Mouse (Mus musculus) erythroblast, embryonic 14.5 days (primary cell): Measurements from ENCODE around the gene Cd4. TPM values are rescaled to one million over a fixed set of nuclear protein-coding genes. Genes with fewer than 3 reads are reported as not detected.

Experiments used
- H3K27me3 ChIP-seq: 2 replicates; pipeline ENCODE4 v1.6.1; 2012; ENCODE audit warnings: inconsistent platforms; ENCODE audit not compliant: control insufficient read depth
- H3K36me3 ChIP-seq: 2 replicates; pipeline ENCODE4 v1.6.1; 2012; ENCODE audit warnings: mild to moderate bottlenecking, inconsistent platforms; ENCODE audit not compliant: control insufficient read depth
- H3K4me1 ChIP-seq: 2 replicates; pipeline ENCODE4 v1.6.1; 2012; ENCODE audit warnings: inconsistent platforms; ENCODE audit not compliant: control insufficient read depth
- H3K4me3 ChIP-seq: replicated peaks from 2 replicates; pipeline ENCODE3; 2012; ENCODE audit warnings: moderate library complexity, mild to moderate bottlenecking, inconsistent platforms
- H3K9me3 ChIP-seq: 2 replicates; pipeline ENCODE4 v1.6.1; 2012; ENCODE audit warnings: low read length, inconsistent platforms, mixed read lengths; ENCODE audit not compliant: control insufficient read depth
- GATA1 ChIP-seq: IDR thresholded peaks from 2 replicates; pipeline ENCODE4 v1.6.1; 2012; ENCODE audit warnings: low read length, inconsistent platforms, mixed read lengths
- TAL1 ChIP-seq: IDR thresholded peaks from 3 replicates; pipeline ENCODE4 v1.6.1; 2012; ENCODE audit warnings: low read length, inconsistent platforms, mixed read lengths
- polyA plus RNA-seq: library from polyadenylated mRNA; stranded (reverse); fragments of >175 nt; gene quantifications from 2 replicates; pipeline ENCODE4 v1.2.3, GENCODE M21; 2012

The Cd4 gene
- polyA plus RNA-seq, 1 experiment: not detected

DNA sequence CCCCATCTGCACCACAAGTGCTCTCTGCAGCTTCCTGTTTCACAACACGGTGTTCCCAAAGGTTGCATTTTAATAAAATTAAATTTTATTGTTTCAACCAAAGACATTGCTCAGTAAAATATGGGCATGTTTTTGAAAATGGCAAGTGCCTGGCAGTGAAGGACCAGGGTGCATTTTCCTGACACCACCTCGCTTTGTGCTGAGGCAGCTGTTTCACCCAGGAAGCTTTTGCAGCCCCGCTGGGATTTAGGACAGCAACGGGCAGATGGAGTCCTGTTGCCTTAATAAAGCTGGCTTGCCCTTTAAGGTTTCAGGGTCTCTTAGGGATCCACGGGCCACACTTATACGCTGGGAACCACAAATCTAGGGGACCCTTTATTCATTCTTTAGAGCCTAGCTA is 3.0 kb upstream of the Cd4 start:
- Histone ChIP-seq H3K27me3 (no peaks in the 10 kb centered on the region), H3K9me3 (no peaks in the 10 kb centered on the region), H3K4me3 (no peak overlapping the region), H3K36me3 (no peaks in the 10 kb centered on the region), H3K4me1 (no peaks in the 10 kb centered on the region)
- no peak for TF ChIP-seq GATA1
- no peak for TF ChIP-seq TAL1

DNA sequence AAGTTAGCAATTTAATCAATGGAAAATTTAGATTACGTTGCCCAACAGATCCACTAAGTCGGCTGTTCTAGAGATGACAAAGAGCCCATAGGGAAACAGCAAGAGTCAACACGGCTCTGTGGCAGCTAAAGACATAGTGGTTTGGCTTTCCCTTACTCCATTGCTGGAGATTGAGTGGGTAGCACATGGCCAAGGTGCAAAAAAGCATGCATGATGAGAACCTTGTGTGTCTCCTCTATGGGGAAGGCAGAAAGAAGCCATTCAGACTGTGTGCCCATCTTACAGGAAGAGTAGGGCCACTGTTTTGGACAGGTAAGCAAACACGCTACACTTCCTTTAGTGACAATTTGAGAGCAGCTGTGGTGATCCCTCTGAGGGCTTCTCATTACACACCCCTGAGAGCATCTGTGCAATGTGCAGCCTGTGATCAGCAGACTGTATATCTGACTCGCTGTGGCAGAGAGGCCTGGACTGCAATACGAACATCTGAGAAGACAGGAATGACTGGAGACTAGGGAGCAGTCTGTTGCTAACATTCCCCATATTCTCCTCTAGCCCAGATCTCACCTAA is 619 bp upstream of the Cd4 start:
- Histone ChIP-seq H3K4me1 (no peaks in the 10 kb centered on the region), H3K9me3 (no peaks in the 10 kb centered on the region), H3K36me3 (no peaks in the 10 kb centered on the region), H3K4me3 (no peak overlapping the region), H3K27me3 (no peaks in the 10 kb centered on the region)
- TF ChIP-seq GATA1: no peak
- TF ChIP-seq TAL1: no peak

DNA sequence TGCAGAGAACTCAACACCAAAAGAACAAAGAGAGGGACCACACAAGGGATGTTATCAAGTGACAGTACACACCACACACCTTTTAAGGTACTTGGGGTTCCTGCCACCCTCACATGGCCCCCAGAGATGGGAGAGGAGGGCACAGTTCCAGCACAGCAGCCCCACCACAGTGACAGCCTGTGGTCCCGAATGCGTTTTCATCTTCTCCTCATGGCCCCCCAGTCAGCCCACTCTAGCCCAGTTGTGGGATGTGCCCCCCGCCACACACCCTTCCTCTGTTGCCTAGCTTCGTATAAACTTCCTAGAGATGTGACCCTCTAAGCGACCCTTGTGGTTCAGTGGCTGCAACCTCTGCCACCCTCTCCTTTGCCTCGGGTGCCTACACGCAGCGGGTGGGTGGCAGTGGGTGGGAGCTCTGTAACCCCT is 2.1 kb downstream of the Cd4 start:
- no peaks in the 10 kb centered on the region for H3K4me1 ChIP-seq
- no peak overlapping the region for H3K4me3 ChIP-seq

DNA sequence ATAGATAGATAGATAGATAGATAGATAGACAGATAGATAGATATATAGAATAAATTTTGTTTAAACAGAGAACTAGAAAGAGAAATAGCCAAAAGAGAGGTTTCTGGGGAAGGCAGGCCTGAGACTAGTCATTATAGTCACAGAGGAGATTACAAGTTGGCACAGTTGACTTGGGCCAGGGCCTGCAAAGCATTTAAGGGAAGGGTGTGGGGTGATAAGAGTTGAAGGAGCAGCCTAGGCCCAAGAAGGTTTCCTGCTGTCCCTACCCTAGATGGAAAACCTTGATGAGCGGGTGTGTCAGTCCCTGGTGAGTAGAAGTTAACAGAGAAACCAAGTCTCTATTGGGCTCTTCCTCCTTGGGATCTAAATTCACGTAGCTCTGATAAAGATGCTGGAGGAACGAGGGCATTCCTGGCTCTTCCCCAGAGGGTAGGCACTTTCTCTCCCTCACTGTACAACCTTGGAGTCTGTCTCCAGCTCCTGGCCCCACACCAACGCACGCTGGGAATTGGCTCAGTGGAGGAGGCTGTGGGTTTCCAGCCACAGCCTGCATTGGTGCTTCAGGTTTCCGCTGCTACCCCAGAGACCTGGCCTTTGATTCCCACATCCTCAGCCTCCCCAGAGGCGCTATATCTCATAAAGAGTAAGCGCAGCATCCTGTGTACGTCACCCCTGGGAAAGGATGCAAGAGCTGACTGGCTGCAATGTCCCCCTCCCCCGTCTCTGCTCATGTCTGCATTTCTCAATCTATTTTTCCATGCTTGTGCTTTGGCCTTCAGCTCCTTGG is 3.1 kb downstream of the Cd4 start:
- Histone ChIP-seq H3K27me3 (peaks cover 2% of the 10 kb centered on the region), H3K4me3 (no peak overlapping the region)
- TF ChIP-seq GATA1 (no peak), TAL1 (no peak)

More for the DNA sequence above, 2.1 kb downstream of the Cd4 start:
- Histone ChIP-seq H3K27me3 (peaks cover 2% of the 10 kb centered on the region), H3K9me3 (no peaks in the 10 kb centered on the region), H3K36me3 (no peaks in the 10 kb centered on the region)
- TF ChIP-seq GATA1: no peak
- TF ChIP-seq TAL1: no peak

DNA sequence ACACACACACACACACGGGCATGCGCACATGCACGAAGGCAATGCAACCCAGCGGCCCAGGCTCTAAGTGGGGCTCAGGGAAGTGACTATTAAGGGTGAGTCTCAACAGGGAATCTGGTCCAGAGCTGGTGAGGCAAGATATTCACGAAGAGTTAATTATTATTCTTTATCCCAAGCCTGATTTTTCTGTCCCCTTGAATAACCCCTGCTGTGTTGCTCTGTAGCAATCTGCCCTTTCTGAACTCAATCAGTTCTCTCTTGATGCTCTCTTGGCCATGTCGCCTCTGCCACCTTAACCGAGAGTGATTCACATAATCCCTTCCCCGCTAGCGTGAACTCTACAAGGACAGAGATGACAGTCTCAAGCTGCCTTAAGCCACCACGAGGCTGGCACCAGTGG is 4.7 kb downstream of the Cd4 start:
- Histone ChIP-seq H3K4me1 (no peaks in the 10 kb centered on the region), H3K36me3 (no peaks in the 10 kb centered on the region), H3K4me3 (no peak overlapping the region), H3K27me3 (peaks cover 2% of the 10 kb centered on the region), H3K9me3 (no peaks in the 10 kb centered on the region)
- TF ChIP-seq TAL1 (no peak), GATA1 (no peak)

More for the DNA sequence above, 3.1 kb downstream of the Cd4 start:
- Histone ChIP-seq H3K9me3 (no peaks in the 10 kb centered on the region), H3K36me3 (no peaks in the 10 kb centered on the region), H3K4me1 (no peaks in the 10 kb centered on the region)

DNA sequence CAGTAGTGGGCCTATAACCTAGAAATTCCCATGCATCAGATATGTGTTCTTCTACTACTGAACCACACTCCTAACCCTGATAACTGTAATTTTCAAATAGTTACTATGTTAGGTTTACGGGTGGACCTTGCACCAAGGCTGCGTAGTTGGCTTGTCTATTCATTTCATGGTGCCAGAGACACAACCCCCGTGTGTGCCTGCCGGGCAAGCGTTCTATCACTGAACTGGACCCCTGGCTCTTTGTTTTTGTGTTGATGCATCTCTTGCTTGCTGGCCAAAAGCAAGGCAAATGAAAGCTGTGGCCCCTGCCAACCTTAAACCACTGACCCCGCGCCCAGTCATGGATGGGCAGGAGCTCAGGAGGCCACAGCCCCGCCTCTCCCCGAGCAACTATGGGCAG is 6.2 kb downstream of the Cd4 start:
- Histone ChIP-seq H3K27me3 (peaks cover 2% of the 10 kb centered on the region), H3K36me3 (no peaks in the 10 kb centered on the region), H3K4me3 (no peak overlapping the region), H3K4me1 (no peaks in the 10 kb centered on the region), H3K9me3 (no peaks in the 10 kb centered on the region)
- TF ChIP-seq GATA1 (no peak), TAL1 (no peak)

DNA sequence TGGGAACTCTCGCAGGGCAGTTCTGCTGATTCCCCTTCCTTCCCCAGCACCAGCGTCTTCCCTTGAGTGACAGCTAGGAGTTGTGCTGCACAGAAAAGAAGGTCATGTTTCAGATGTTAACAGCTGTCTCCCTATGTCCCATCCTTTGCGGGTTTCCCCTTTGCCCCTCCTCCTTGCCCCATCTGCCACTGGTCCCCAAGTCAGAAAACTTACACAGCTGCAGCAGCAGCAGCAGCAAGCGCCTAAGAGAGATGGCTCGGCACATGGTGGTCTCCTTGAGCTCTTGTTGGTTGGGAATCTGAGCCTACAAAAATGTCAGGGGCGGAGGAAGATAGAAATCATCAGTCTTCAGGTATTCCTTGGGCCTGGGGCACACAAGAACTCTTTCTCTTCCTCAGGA is 8.6 kb downstream of the Cd4 start:
- peaks cover 2% of the 10 kb centered on the region for H3K27me3 ChIP-seq
- H3K4me3 ChIP-seq: no peak overlapping the region
- H3K9me3 ChIP-seq: no peaks in the 10 kb centered on the region
- no peaks in the 10 kb centered on the region for H3K36me3 ChIP-seq
- H3K4me1 ChIP-seq: no peaks in the 10 kb centered on the region
- TF ChIP-seq TAL1: no peak

DNA sequence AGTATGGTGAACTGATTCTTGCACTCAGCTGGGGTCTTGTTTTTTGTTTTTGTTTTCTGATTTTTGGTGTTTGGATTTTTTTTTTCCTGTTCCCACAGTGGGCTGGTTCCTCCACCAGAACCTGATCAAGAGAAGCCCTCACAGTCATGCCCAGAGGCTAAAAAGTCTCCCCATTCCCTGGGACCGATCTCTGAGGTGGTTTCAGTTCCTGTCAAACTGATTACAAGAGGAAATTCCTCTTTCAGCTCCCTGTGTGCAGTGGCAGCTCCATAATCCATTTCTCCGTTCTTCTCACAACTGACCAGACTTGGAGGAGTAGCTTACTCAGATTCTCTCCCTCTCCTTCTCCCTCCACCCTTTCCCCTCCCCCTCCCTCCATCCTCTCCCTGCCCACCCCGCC is 13.7 kb downstream of the Cd4 start:
- H3K4me3 ChIP-seq: no peak overlapping the region
- no peaks in the 10 kb centered on the region for H3K9me3 ChIP-seq
- TF ChIP-seq GATA1 (no peak), TAL1 (no peak)
- H3K36me3 ChIP-seq: no peaks in the 10 kb centered on the region
- H3K4me1 ChIP-seq: no peaks in the 10 kb centered on the region
- H3K27me3 ChIP-seq: no peaks in the 10 kb centered on the region

DNA sequence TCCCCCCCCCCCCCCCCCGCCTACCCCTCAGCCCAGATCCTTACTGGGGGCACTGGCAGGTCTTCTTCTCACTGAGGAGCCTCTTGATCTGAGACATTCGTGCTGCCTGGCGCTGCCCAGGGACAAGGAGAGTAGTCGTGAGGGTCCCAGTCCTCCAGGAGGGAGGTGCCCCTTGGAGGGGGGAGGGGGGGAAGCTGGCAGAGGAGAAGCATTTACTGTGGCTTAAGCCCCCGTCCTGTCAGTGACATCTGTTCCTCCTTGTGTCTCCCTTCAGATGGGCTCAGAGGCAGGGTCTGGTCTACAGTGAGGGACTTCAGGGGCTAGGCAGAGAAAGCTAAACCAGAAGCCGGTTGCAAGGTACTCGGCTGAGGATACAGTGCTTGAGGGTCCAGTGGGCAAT is 21.5 kb downstream of the Cd4 start:
- H3K9me3 ChIP-seq: no peaks in the 10 kb centered on the region
- no peaks in the 10 kb centered on the region for H3K36me3 ChIP-seq
- no peak overlapping the region for H3K4me3 ChIP-seq
- H3K4me1 ChIP-seq: 0 out of 2 replicates have a peak, but pooled peaks cover 2% of the 10 kb centered on the region
- TF ChIP-seq GATA1 (no peak), TAL1 (no peak)
- H3K27me3 ChIP-seq: peaks cover 47% of the 10 kb centered on the region

DNA sequence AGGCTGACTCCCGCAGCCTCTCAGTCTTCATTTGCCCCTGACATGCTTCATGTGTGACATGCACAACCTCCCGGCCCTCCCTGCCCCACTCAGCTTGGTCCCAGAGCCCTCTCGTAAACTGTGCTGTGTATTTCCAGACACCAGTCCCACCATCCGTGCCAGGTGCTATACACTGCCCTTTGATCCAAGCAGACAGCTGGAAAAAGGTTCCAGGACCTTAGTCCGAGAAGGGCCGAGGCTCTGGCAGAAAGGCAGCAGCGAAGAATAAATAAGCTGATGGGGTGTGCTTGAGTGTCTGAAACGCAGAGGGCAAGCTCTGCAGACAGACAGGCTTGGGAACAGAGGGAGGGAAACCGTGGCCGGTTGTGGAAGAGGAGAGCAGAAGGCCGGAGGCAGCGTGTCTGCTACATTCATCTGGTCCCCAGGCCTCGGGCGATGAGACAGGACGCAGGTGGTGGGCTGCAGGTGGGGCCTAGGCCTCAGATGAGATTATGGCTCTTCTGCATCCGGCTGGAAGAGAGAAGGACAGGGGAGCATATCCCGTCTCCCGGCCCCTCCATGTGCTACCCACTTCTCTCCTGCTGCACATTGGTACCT is 22.2 kb downstream of the Cd4 start:
- H3K4me3 ChIP-seq: no peak overlapping the region
- 0 out of 2 replicates have a peak, but pooled peaks cover 2% of the 10 kb centered on the region for H3K4me1 ChIP-seq
- no peaks in the 10 kb centered on the region for H3K36me3 ChIP-seq
- no peaks in the 10 kb centered on the region for H3K9me3 ChIP-seq
- peaks cover 54% of the 10 kb centered on the region for H3K27me3 ChIP-seq
- no peak for TF ChIP-seq GATA1
- no peak for TF ChIP-seq TAL1
